Mouse (Mus musculus) frontal cortex, postnatal 10 days (tissue): ENCODE results near the gene Intu.

Experiments
- DNase-seq, 2 experiments: peaks; one replicate each; pipeline ENCODE4 v3.0.0; 2022; ENCODE audit warnings: low spot score in 2 of 2, mixed read lengths in 1 of 2

Intu gene

DNA sequence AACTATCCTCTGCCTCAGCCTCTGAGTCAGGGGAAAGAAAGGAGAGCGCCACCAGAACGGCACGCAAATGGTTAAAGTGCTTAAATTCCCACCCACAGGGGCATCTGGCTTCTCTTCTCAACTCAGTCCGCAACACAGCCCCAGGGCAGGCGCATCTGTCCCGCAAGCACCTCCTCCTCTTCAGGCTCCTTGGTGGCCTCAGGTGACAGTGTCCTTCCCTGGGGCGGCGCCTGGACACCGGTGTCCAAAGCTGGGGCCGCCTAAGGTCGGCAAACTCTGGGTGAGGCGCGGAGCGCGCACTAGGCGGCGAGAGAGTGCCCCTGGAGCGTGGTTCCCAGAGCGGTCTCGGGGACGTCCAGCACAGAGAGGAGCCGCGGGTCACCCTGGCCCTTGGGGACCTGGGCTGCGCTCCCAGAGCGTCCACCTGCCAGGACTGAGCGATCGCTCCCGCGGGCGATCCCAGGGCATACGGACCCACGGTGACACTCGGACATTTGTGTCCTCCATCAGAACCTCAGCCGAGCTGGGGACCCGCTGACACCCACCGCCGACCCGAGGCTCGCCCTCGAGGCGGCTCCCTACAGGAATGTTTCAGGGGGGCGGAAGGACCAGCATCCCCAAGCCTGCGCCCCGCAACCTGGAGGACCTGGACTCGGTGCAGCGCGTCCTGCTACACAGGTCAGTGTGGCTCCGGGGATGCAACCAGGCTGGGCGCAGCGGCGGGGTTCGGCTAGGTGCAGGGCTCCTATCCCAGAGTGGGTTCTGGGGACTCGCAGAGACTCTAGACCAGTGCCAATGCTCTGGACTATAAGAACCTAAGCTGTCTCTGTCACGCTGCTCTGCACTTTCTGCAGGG lies at the start of gene Intu:
Gene Intu, plus strand, starts transcription at position 1 of the 856 bp plus-strand sequence.
- DNase-seq, result peak in 1 of 2 experiments; percentile 54

DNA sequence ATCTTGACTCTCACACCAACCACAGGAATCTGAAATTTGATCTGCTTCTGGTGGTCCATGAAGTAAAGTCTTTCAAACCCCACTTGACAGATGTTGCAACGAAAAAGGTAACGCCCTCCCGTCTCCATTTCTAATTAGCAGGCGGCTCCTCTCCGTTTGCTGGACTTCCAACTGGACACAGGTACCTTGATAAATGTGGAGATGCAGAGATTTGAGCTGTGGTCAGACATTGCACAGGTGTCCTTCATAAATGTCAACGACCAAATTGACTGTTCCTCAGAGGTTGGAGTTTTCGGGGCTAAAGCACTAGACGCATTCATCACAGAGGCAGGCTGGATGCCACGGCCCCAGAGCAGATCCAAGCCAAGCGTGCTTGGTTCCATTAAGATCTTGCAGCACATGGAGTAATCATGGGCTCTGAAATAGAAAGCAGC lies 47.8 kb upstream of the Intu start:
- DNase-seq, result no peak

DNA sequence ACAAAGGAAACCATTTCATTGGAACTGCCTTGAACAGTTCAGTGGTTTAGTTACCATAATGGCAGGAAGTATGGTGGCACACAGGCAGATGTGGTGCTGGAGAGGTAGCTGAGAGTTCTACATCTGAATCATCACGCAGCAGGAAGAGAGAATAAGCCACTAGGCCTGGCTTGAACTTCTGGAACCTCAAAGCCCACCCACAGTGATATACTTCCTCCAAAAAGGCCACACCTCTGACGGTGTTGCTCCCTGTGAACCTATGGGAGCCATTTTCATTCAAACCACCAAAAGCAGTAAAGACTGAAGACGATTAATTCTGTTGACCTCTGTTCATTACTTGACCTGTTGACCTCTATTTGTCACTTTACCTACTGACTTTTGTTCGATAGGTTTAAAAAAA lies 43.7 kb upstream of the Intu start:
- DNase-seq, result no peak

DNA sequence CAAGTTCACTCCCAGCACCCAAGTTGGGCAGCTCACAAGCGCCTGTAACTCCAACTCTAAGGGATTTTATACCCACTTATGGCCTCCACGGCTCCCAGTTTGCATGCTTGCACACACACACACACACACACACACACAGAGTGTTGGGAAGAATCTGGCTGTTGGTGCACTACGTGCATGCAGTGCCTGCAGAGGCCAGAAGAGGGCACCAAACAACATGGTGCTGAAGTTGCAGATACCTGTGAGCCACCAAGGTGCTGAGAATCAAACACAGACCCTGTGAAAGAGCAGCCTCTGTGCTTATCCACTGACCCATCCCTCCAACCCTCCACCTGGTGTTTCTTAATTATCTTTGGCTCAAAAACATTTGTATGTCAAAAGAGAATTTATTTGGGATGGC lies 39.3 kb upstream of the Intu start:
- DNase-seq, result no peak

DNA sequence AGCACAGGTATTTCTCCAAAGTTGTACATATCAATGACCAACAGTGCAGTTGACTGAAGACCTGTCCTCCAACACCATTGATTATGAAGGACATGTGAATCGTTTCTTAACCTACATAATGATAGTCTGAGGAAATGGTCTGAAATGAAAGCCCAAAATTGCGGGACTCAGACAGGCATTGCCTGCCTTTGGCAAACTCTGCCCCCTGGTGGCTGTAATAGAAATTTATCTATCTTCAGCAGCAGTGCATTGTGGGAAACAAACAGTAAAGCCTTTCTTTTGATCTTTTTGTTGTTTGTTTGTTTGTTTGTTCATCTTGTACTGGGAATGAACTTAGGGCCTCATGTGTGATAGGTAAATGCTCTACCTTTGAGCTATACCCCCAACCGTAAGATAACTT lies 32.2 kb upstream of the Intu start:
- DNase-seq, result no peak

DNA sequence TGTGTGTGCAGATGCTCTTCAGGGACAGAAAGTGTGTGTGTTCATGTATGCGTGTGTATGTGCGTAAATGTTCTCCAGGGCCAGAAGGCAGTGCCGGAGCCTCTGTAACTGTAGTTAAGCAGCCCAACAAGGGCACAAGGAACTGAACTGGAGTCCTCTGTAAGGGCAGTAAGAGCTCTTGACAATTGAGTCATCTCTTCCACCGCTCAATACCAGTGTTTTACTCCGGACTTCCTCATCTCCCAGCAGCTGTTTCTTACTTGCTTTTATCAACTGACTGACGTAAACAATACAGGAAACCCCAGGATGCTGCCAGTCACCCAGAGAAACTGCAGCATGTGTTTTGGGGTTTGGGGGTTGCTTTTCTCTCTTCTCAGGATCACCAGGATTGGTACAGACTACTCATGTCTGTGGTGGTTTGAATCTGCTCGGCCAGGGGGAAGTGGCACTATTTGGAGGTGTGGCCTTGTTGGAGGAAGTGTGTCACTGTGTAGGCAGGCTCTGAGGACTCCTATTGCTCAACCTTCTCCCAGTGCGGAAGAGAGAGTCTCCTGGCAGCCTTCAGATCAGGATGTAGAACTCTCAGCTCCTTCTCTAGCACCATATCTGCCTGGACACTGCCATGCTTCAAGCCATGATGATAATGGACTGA lies 30.8 kb upstream of the Intu start:
- no peak for DNase-seq

DNA sequence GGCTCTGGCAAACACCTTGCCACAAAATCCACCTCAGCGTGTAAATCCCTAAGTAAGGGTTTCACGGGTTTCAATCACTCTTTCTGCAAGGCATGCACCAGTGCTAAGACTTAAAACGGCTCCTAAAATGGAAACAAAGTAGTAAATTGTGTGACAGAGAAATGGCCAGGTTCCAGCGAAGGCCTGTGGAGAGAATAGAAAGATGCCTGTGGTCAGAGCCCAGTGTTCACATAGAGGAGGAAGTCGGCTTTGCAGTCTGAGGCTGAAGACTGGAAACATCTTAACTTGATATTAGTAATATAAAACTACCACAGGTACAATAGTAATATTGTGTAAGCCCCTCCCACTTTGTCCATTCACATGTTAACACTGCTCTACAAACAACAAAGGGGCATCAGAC lies 26.7 kb upstream of the Intu start:
- DNase-seq, result no peak

DNA sequence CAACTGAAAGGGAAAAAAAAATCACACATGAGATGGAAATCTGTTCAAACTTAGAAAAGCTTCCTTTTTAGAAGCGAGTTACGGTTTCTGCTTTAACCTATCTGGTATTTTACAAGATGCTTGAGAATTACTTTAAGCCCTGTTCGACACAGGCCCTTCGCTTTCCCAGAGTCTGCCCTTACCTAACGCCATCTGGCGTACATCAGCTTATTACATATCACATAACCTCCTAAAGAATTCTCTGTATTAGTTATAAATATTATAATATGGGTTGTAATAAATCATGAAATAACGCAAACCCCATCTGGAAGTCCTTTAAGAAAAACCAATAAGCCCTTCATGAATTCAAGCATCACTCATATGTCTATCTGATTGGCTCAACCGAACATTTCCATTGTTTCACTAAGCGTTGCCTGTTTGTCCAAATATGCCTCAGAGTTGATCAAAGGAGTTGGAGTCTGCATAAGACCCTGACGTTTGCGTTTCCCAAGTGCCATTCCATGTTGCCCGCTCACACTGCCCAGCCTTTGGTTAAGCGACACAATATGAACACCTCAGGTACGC lies 25.6 kb upstream of the Intu start:
- DNase-seq, result no peak

DNA sequence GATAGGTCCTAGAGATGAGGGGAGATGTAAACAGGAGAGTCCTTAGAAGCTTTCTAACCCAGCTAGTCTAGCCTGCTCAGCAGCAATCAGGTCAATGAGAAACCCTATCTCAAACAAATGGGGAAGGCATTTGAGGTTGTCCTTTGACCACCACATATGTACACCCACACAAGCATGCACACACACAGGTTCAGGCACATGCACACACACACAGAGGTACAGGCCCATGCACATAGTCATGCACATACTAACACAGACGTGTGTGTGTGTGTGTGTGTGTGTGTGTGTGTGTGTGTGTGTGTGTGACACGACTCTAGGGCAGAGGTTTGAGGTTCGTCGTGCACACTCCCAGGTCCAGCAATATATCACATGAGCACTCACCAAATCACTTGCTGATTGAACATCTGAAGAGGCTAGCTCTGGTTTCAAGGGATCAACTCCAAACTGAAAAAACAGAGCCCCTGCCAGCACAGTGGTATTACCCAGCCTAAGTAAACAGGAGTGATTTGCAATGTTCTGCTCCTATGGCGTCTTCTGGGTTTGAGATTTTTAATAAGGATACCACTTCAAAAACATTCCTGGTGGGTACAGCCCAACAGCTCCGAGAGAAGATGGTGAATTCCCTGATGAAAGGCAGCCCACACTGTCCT lies 22.0 kb upstream of the Intu start:
- no peak for DNase-seq

DNA sequence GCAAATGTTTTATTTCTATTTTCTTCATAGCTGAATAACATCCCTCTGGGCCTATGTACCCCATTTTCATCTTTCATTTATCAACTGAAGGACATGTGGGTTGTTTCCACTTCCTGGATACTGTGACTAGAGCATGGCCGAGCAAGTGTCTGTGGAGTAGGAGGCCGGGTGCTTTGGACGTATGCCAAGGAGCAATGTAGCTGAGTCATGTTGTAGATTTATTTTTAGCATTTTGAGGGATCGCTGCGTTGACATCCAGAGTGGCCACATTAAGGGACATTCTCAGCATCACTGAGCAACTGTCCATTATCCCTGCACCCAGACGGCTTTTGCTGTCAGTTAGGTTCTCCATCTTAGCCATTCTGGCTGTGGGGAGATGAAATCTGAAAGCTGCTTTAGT lies 20.5 kb upstream of the Intu start:
- no peak for DNase-seq

DNA sequence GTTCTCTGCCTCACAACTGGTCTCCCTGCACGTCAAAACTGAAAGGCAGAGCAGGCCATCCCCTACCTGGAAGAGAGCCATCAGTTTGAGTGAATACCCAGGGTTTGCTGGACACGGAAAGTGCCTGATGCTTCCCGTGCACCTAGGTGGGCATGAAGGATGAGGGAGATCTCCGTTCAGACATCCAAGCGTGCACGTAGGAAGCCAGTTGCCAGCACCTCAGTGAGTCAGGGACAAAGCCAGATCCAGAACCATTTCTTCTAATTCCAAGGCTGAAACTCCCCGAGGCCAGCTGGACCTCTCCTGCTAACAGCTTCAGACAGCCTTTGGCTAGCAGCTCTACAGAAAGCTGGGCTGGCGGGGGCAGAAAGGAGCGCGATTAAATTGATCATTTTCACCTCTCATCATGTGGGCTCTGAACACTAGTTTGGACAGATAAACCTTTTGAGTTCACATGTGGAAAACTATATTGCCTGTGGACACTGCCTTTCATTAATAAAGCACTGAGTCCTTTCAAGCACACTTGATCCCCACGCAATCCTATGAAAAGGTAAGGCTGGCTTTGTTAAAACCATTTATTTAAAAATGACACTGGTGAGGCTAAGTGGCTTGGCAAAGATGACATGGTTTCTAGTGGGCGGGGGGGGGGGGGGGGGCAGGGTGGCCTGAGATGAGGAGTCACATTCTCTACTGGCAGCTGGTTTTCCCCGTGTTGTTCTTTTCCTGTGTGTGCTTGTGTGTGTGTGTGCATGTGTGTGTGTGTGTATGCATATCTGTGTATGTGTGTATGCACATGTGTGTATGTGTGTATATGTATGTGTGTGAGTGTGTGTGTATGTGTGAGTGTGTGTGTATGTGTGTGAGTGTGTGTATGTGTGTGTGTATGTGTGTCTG lies 17.9 kb upstream of the Intu start:
- DNase-seq, result no peak

DNA sequence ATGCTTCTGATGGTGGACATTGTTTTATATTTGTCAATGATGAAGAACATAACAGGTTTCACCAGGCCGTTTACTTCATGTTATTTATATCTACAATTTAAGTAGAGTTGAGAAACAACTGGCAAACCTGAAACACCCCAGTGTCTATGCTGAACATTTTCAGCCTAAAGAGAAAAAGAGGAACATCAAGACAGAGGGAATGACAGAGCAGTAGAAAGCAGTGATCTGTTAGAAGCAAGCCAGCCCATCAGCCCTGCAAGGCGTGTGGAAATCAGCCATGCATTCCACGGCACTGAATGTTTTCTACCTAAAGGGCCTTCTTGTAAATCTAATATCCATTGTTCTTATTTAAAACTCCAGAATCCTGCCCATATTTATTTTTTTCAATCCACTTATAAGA lies 12.8 kb upstream of the Intu start:
- no peak for DNase-seq

DNA sequence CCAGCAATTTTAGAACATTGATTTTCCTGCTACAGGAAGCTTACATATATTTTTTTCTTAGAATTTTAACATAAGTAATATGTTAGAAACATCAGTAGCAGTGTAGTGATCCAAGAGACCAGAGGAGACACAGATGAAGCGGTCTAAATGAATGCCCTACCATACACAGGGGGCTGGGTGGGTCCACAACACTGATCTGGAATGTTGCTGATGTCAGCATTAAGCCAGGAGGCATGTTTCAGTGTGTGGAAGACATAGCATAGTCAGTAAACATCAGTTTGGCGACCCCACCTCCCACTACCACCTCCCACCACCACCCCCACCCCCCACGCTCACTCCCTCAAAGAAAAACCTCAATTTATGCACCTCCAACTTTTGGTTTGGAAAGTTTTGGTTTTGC lies 11.5 kb upstream of the Intu start:
- no peak for DNase-seq

DNA sequence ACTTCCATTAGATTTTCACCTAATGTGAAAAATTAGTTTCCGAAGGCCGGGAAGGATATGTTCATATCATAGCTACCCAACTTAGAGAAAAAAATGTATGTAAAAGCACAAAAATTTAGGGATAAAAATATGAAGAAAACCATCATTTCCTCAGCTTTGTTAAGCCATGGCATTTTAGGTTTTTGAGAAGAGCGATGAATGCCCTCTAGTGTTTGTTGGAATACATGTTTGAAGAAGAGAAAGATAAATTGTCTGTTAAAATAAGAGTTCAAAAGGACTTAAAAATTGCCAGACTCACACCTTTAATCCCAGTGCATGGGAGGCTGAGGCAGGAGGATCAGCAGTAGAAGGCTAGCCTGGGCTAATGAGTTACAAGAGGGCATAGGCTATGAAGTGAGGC lies 10.5 kb upstream of the Intu start:
- DNase-seq, result no peak

DNA sequence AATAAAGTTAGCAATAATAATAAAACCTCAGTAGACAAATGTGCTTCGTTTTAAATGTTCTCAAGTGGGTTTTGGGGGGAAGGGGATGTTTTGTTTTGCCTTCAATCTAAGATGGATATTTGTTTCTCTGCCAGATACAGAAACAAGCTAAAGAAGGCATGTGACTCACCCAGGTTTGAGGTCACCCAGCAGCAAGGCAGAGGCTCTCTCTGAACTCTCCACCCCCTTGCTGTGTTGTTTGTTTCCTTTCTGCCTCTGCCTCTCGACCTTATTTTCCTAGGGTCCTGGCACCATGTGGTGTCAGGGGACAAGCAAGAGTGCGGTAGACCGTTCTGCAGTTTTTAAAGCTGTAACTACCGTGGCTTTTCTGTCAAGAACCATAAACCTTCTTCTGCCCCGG lies 8.6 kb upstream of the Intu start:
- DNase-seq, result no peak

DNA sequence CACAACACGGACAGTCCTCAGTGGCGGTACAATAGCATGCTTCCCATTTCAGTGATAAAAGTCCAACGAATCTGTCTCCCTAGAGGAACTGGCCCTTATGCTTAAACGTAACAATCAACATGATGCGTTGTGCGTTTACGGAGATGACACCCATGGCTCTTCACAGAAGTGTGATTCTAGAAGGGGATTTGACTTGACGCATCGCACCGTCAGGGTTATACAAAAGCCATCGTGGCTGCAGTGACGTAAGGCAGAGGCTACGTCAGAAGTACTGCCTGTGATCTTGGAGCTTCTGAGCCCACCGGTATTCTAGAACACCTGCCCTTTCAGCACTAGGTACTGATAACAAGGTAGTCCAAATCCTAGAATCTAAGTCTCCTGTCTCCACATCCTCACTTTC lies 8.2 kb upstream of the Intu start:
- DNase-seq, result no peak

DNA sequence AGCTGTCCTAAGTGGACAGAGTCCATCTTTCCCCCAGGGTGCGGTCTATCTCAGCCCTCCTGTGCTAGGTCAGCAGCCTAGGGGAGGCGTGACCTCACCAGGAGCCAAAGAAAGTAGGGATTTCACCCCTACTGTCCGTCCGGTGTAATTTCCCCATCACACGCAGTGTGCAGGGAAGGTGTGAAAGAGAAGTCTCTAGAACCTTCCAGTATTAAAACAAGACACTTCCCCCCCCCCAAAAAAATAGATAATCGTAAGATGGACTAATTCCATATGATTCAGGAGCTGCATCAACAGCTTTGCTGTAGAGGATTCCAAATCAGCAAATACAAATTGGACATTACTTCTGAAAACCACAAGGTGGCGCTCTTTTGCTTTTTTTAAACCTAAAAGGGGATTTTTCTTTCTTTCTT lies 7.7 kb upstream of the Intu start:
- no peak for DNase-seq

DNA sequence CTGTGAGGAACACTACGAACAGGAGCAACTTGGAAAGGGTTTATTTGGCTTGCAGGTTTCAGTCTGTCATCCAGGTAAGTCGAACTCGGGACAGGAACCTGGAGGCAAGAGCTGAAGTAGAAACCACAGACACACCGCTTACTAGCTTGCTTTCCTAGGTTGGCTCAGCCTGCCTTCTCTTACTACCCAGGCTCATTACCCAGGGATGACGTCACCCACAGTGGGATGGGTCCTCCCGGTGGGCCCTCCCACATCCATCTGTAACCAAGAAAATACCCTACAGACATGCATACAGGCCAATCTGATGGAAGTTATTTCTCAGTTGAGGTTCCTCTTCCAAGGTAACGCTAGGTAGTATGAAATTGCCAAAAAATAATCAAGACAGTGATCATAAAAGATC lies 6.2 kb upstream of the Intu start:
- DNase-seq, result no peak

DNA sequence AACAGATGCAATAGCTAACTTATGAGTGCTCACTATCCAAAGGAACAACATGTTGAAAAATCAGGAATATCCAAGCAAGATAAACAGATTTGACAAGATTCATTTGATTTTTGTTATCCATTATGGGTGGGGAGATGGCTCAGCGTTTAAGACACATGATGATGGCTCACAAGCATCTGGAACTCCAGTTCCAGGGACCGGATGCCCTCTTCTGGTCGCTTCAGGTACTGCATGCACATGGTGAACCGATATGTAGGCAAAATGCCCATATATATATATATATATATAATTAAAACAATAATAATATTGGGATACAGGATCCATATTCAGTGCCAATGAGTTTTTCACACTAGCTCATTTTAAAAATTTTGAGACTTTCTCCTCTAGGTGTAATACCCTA lies 5.7 kb upstream of the Intu start:
- no peak for DNase-seq

DNA sequence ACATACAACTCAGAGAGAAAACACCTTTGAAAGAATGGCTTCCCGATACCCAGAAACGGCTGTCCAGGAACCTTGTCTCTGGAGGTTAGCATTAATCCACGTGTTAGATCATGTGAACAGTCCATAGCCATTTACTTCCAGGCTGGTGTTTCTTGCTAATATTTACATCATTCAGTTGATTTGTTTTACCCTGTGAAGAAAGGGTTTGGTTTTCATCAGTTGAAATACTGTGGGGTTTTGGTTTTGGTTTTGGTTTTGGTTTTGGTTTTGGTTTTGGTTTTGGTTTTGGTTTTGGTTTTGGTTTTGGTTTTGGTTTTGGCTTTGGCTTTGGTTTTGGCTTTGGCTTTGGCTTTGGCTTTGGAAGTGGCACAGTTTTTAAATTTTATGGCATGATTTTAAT lies 5.0 kb upstream of the Intu start:
- no peak for DNase-seq

DNA sequence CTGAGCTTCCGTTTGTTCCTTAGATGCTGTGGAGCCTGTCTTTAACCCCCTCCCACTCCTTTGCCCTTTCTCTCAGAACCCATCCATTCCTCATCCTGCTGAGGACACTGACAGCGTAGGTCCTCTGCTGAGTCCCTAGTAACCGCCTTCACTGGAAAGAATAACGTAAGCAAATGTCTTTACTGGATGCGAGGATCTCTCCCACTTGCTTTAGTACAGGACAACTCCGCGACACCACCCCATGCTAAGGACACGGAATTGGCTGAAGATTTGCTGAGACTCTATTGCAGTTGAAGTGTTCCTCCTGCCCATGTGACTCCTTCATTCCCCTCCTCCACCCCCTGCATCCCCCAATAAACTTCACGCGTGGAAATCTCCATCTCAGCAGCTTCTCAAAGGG lies 3.9 kb upstream of the Intu start:
- no peak for DNase-seq
